Mouse (Mus musculus) B cell, adult 67 days (primary cell): ENCODE data around the gene Ttc37. TPM values are rescaled to one million over a fixed set of nuclear protein-coding genes. Genes with fewer than 3 reads are reported as not detected.

Experiments used
- total RNA-seq, 2 experiments: library from RNA; stranded (reverse); gene quantifications; 4 replicates each; pipeline ENCODE4 v1.2.4; 2023

Ttc37 gene
- total RNA-seq: 10 to 100 TPM; 26.9 to 33.7 TPM

DNA sequence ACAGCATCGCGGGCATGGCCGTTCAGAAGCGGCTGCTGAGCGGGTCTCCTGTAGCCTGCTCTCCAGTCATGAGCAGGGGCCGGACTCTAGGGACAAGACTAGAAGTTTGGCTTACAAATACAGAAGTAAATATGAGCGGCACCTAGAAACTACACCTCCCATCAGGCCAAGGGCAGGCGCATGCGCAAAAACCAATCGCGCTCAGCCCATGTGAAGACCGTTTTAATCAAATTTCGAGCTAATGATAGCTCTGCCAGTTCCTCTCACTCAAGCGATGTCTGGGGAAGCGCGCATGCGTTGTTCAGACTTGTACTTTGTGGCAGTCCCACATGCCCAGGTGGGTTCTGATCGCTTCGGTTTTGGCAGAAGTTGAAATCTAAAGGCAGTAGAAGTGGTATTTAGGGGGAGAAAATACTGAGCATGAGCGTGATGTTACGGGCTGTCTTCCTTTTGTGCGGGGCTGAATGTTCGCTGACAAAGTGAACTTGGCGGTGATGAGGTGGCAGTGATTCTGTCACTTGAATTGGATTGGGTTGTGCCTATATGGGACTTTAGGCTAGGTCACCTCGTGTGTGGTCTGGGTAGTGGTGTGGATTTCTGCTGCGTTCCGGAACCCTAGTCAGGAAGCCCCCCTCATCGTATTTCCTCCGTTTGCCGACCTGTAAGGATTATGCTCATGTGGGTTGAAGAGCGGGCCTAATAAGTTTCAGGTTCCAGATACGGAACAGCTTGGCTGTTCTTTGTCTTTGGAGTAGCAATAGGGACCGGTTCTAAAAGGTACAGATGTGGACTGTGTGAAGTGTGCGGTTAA is at the start of gene Ttc37, which contains the start of gene Arsk:
Gene Ttc37, plus strand, starts transcription at position 242 of the 811 bp plus-strand sequence.
Gene Arsk, minus strand, starts transcription at position 168 of the 811 bp plus-strand sequence.

DNA sequence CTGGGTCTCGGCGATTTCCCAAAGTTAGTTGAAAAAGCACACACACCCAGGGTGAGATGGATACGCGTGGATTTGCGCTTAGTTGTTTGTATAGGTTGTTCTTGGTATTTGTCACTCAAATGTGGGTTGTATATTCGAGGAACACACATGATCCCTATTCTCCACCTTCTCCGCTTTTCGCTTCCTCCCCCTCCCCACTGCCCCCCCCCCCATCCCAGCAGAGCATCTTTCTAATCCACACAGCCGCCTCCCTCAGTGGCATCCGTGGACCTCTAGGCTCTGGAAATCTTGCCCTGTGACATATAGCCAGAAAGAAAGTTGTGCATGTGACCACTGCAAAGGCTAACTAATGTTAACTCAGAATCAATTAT is 41.7 kb upstream of the Ttc37 start, which contains the start of gene Gpr150:
Gene Gpr150, minus strand, starts transcription at position 101 of the 371 bp plus-strand sequence.

Other genes with a start within 250 kb of the Ttc37 start
- gene Rhobtb3, start 154.8 kb upstream of the Ttc37 start, total RNA-seq: under 1 TPM in 1 of 2 experiments, not detected in 1; 0.58 TPM
- gene Spata9, start 131.6 kb upstream of the Ttc37 start, total RNA-seq: not detected
- 10 to 100 TPM; 10.0 to 17.2 TPM for gene Rfesd, start 80.0 kb upstream of the Ttc37 start, total RNA-seq
- gene Gpr150, start 41.7 kb upstream of the Ttc37 start, total RNA-seq: not detected
- 10 to 100 TPM; 11.9 to 16.5 TPM for gene Arsk, start 74 bp upstream of the Ttc37 start, total RNA-seq
- not detected for gene Fam81b, start 206.3 kb downstream of the Ttc37 start, total RNA-seq